Mouse (Mus musculus) layer of hippocampus, adult 2 months (tissue): ENCODE results near the gene Zswim1. TPM values are rescaled to one million over a fixed set of nuclear protein-coding genes. Genes with fewer than 3 reads are reported as not detected.
"Not testable (repeated sequence)": the region's sequence is repeated elsewhere in the genome, so short reads cannot be mapped to it uniquely, and the experiment has no call there.

ENCODE experiments used
- DNase-seq, 2 experiments: peaks; one replicate each; pipeline ENCODE4 v3.0.0; 2022; ENCODE audit warnings: low spot score in 2 of 2
- H3K27ac ChIP-seq: fragments of 200-600 bp; 2 replicates; pipeline ENCODE4 v1.8.1; 2022
- H3K4me3 ChIP-seq: fragments of 200-600 bp; 2 replicates; pipeline ENCODE4 v1.8.1; 2022; ENCODE audit warnings: mild to moderate bottlenecking
- CTCF ChIP-seq: fragments of 200-600 bp; conservative IDR thresholded peaks from 2 replicates; pipeline ENCODE4 v1.8.1; 2022; ENCODE audit warnings: antibody characterized with exemption, mild to moderate bottlenecking, moderate library complexity
- total RNA-seq, 2 experiments: library from RNA; stranded (reverse); gene quantifications; 2 replicates each; pipeline ENCODE4 v1.2.3; 2021

The Zswim1 gene
- total RNA-seq, 2 experiments from 2014 or later: 23.6 to 25.2 TPM

DNA sequence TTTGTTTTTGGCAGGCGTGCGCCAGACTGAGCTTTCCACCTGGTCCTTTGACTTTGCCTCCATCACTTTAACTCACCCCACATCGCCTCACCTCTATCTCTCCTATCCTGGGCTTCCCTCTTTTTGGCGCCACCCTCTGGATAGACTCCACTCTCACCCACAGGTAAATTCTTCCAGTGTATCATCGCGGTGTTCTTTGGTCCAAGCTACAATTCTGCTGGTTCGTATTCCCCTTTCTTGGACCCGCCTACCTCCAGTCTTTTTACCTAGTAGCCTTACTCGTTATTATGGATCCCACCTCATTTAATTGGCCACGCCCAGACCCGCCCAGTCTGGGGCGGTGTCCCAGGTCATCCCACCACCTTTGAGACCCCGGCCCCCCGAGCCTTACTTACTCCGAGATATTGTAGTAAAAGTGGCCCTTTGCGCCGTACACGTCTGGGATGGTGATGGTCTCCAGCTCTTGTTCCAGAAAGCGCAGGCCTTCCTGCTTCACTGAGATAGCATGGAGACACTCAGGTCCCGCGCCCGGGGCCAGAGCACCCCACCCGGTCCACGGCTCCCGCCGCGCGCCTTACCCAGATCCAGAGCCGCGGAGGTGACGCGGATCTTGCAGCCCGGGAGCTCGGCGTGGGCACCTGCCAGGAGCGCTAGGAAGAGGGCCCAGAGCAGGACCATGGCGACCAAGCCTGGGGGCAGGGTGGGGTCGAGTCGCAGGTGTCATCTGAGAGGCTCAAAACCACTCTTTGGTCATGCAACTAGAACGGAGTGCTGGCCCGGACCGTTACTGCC, 34.0 kb downstream of the Zswim1 start:
- no peak for DNase-seq
- H3K27ac ChIP-seq: peak overlapping the region; percentile 46; the same call in 1 of the 2 replicates
- H3K4me3 ChIP-seq: peak overlapping the region; percentile 63
- peak; percentile 35 for TF ChIP-seq CTCF

DNA sequence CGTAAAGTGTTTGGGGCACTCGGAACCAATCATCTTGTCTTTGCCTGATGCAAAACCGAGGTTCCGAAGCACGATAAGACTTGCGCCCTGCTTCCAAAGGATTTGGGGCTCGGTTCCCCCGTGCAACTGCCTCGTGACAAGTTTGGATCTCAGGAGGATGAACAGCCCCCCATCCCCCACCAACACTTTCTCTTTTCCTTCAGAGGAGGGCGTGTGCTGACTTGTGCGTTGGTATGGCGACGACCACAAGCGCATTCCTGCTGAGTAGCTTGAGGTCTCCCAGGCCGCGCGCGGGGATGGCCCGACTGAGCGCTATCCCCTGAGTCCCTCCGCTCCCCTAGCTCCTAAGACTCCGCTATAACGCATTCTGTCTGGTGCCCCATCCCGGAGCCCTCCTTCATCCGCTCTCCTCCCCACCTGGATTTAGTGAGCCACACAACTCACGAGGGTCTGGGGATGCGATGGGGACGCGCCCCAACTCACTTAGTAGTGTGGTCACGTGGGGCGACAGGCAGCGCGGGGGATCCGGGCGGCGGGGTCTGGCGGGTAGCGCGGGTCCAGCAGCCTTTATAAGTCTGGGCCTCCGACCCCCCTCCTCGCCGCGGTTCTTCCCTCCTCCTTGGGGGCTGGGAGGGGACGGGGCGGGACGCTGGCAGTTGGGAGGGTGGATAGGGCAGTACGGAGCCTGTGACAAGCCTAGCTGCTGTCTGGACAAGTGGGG, 34.8 kb downstream of the Zswim1 start, which contains the start of gene Pltp:
TSS of gene Pltp (minus strand) at position 611 of the 721 bp plus-strand sequence.
- Histone ChIP-seq H3K4me3 (peak within 1 kb of the TSS; percentile 63), H3K27ac (peak within 1 kb of the TSS; percentile 65)
- TF ChIP-seq CTCF: no peak
- no peak for DNase-seq

- no peak for TF ChIP-seq CTCF
- Histone ChIP-seq H3K27ac (peak overlapping the region; percentile 65), H3K4me3 (peak overlapping the region; percentile 63)
- no peak for DNase-seq
Observed at GRCm38 (mm10) chr2:164857842-164858553, 35.5 kb downstream of the Zswim1 start.

DNA sequence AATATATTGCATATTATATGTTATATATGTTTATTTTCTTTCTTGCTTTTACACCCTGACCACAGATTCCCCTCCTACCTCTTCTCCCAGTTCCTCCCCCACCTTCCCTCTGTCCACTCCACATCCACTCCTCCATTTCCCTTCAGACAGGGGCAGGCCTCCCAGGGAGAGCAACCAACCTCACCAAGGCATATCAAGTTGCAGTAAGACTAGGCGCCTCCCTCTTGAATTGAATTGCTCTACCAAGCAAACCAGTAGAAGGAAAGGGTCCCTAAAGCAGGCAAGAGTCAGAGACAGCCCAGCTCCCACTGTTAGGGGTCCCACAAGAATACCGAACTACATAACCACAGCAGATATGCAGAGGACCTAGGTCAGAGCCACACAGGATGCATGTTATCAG, 36.7 kb downstream of the Zswim1 start:
- no peak overlapping the region for H3K4me3 ChIP-seq
- TF ChIP-seq CTCF: no peak
- DNase-seq: no peak
- no peak overlapping the region for H3K27ac ChIP-seq

- Histone ChIP-seq H3K27ac (no peak overlapping the region), H3K4me3 (no peak overlapping the region)
- DNase-seq: no peak
- TF ChIP-seq CTCF: no peak
Observed at GRCm38 (mm10) chr2:164859640-164860432, 37.4 kb downstream of the Zswim1 start.

GRCm38 (mm10) chr2:164861094-164861493, 38.6 kb downstream of the Zswim1 start:
- H3K4me3 ChIP-seq: no peak overlapping the region
- TF ChIP-seq CTCF: no peak
- no peak overlapping the region for H3K27ac ChIP-seq
- no peak for DNase-seq

GRCm38 (mm10) chr2:164862179-164862861, 39.8 kb downstream of the Zswim1 start:
- no peak for DNase-seq
- Histone ChIP-seq H3K27ac (peak overlapping the region; percentile 61; the same call in 1 of the 2 replicates), H3K4me3 (no peak overlapping the region)
- no peak for TF ChIP-seq CTCF

DNA sequence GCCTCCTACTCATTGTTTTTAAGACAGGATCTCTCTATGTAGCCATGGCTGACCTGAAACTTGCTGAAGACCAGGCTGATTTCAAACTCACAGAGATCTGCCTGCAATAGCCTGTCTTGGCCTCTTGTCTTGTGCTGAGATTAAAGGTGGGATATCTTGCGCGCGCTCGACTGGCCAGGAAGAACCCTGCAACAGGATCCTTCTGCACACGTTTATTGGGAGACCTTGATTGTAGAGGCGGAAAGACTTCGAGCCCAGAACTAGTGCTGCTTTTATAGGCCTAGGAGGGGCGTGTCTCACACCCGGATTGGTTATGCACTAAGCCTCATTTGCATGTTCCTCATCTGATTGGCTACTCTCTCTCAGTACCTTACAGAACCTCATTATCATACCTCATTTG, 40.9 kb downstream of the Zswim1 start:
- H3K27ac ChIP-seq, H3K4me3 ChIP-seq, DNase-seq: not testable (repeated sequence)

DNA sequence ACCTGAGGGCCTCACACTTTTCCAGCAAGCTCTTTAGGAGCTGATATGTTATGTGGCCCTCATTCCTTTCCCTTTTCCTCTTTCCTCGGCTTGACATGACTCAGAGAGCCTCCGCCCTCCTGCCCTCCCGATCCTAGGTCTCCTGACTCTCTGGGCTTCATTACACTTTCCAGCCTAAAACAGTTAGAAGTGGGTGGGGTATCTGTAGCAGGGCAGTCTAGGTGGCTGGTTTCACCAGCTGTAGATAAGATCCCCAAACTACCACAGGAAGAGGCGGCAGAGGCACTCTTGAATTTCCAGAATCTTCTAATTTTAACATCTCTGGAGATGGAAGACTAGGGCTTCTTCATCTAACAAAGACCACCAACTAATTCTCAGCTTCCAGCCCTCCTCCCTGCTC, 42.1 kb downstream of the Zswim1 start:
- DNase-seq: no peak
- H3K4me3 ChIP-seq: no peak overlapping the region
- H3K27ac ChIP-seq: no peak overlapping the region
- no peak for TF ChIP-seq CTCF

GRCm38 (mm10) chr2:164866741-164867551, 44.5 kb downstream of the Zswim1 start:
- peak; percentile 19; the same call in 1 of the 2 replicates for TF ChIP-seq CTCF
- H3K4me3 ChIP-seq: no peak overlapping the region

DNA sequence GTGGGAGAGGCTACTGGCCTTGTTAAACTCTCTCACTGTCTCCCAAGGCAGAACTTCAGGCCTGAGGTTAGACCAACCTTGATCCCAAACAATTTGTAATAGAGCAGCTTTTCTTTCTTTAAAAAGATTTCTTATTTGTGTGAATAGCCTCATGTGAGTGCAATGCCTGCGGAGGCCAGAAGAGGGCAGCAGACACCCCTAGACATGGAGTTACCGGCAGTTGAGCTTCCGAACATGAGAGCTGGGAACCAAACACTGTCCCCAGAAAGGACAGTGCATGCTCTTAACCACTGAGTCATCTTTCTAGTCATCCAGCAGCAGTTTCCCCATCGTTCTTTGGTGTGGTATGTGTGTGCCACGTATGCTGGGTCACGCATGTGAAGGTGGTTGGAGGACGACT, 45.1 kb downstream of the Zswim1 start:
- Histone ChIP-seq H3K4me3 (no peak overlapping the region), H3K27ac (peak overlapping the region; percentile 67)
- TF ChIP-seq CTCF: peak; percentile 72
- no peak for DNase-seq

More at GRCm38 (mm10) chr2:164866741-164867551, 44.5 kb downstream of the Zswim1 start:
- peak overlapping the region; percentile 67 for H3K27ac ChIP-seq
- no peak for DNase-seq
